In the genomic region with DNA sequence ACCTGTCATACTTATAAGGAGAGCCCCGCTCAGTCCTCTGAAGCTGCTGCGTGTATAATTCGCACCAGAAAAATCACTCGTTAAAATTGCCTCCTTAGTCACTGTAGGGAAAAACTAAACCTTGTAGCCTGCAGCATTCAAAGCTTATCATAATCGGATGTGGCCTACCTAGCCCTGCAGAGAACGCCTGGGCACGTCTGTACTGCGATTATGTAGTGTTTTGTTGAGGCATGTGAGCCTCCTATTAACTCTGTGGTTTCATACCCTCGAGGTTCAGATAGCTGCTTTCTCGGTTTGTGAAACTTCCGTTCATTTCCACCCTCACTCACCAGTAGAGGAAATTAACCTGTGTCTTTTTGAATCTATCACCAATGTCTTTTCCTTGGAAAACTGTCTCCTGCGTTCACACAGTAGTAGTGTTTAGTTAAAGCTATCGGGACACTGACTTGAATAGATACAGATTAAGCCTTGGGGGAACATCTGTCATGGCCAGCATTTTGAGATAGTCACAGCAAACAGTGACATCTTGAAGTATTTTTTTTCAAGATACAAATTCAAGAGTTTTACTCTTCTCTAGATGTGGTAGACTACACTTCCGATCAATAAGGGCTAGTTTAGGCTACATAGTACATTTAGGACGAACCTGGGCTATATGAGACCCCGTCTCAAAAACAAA, we compare ENCODE assay signal across 8 mouse cellular contexts. TPM values are rescaled to one million over a fixed set of nuclear protein-coding genes. Genes with fewer than 3 reads are reported as not detected.
A peak's percentile ranks its signal among the peaks of the same experiment; 100 is the strongest.
DNase-seq lines count a peak whose midpoint lies in the region; ATAC-seq and TF ChIP-seq lines count a peak whose summit lies in the region.

No protein-coding gene starts in this region.

- peak overlapping the region; percentile 97 for H3K4me3 ChIP-seq in lung, embryonic 14.5 days (ENCODE audit: low read depth, low read length)
- peak overlapping the region; percentile 96 for H3K4me3 ChIP-seq in bone marrow, adult 2 months (replicated peaks; ENCODE audit: control insufficient read depth, low read depth, low read length)
- H3K4me3 ChIP-seq in hindbrain, embryonic 10.5 days: peak overlapping the region; percentile 93

- peak; percentile 10 for DNase-seq in lung, embryonic 14.5 days
- DNase-seq in lung, adult 18-20 months: no peak
- no peak for DNase-seq in hindbrain, embryonic 10.5 days (ENCODE audit: low spot score)
- DNase-seq in urinary bladder, postnatal 25 days (ENCODE audit: low spot score): no peak
- DNase-seq in cerebellum, adult 11 months: no peak
- DNase-seq in right cerebral cortex, postnatal 10 days (ENCODE audit: low spot score in 2 of 2): no peak

- TF ChIP-seq POLR2A in bone marrow, adult 2 months (IDR thresholded peaks at IDR 0.05; ENCODE audit: borderline replicate concordance, control insufficient read depth, low read depth, low read length): no peak

- 23% methylated on average over 16 of the region's 16 CpGs for WGBS in lung, embryonic 14.5 days
- WGBS in bone marrow, adult 2 months: 18% methylated on average over 16 of the region's 16 CpGs
- WGBS in hindbrain, embryonic 10.5 days: 43% methylated on average over 16 of the region's 16 CpGs

- no peaks in the 10 kb centered on the region for H3K9me3 ChIP-seq in lung, embryonic 14.5 days (ENCODE audit: low read depth, low read length)
- no peaks in the 10 kb centered on the region for H3K9me3 ChIP-seq in hindbrain, embryonic 10.5 days

- H3K9ac ChIP-seq in lung, embryonic 14.5 days: peak overlapping the region; percentile 99

- 0 out of 2 replicates have a peak, but pooled peaks cover 4% of the 10 kb centered on the region for H3K36me3 ChIP-seq in lung, embryonic 14.5 days (ENCODE audit: insufficient read depth)
- H3K36me3 ChIP-seq in hindbrain, embryonic 10.5 days: no peaks in the 10 kb centered on the region

- no peak for ATAC-seq in lung, embryonic 14.5 days (ENCODE audit: insufficient read depth)
- peak; percentile 86 for ATAC-seq in megakaryocyte-erythroid progenitor cell, adult 5-6 weeks (replicated peaks; ENCODE audit: low FRiP score, low TSS enrichment, poor library complexity, severe bottlenecking)

- peak overlapping the region; percentile 92 for H3K4me2 ChIP-seq in lung, embryonic 14.5 days

- H3K27me3 ChIP-seq in lung, embryonic 14.5 days (ENCODE audit: insufficient read depth, low read length): no peaks in the 10 kb centered on the region
- no peaks in the 10 kb centered on the region for H3K27me3 ChIP-seq in hindbrain, embryonic 10.5 days (ENCODE audit: insufficient read depth, poor library complexity, severe bottlenecking)

- H3K4me1 ChIP-seq in lung, embryonic 14.5 days (ENCODE audit: insufficient read depth): no peaks in the 10 kb centered on the region
- peaks cover 1% of the 10 kb centered on the region for H3K4me1 ChIP-seq in bone marrow, adult 2 months (ENCODE audit: control insufficient read depth, insufficient read depth, low read length)
- H3K4me1 ChIP-seq in hindbrain, embryonic 10.5 days (replicated peaks): peaks cover 13% of the 10 kb centered on the region

- TF ChIP-seq CTCF in lung, embryonic 14.5 days (IDR thresholded peaks at IDR 0.05; ENCODE audit: low read depth): no peak
- TF ChIP-seq CTCF in bone marrow, adult 2 months (IDR thresholded peaks at IDR 0.05; ENCODE audit: control insufficient read depth, insufficient read depth, low read length): no peak

- H3K27ac ChIP-seq in lung, embryonic 14.5 days (ENCODE audit: low read depth): peak overlapping the region; percentile 90
- H3K27ac ChIP-seq in bone marrow, adult 2 months (ENCODE audit: control insufficient read depth, insufficient read depth, low read depth, low read length, poor library complexity): peak overlapping the region; percentile 90
- H3K27ac ChIP-seq in hindbrain, embryonic 10.5 days: peak overlapping the region; percentile 98

RNA-seq across cellular contexts. Expression of a gene that starts 0.8 kb away (rescaled TPM):
- 32.0 and 33.7 TPM in 2 replicates for polyA plus RNA-seq in lung, embryonic 14.5 days (2014; fragmentation: Nextera tagmentation; extraction: Ambion mirVana)
- 2.9 and 6.0 TPM in 2 replicates for polyA plus RNA-seq in bone marrow, adult 2 months (2011; ENCODE audit: insufficient read depth, insufficient read length, low replicate concordance, missing spikeins)
- polyA plus RNA-seq in hindbrain, embryonic 10.5 days (2016; fragmentation: Nextera tagmentation; extraction: Ambion mirVana): 28.8 and 31.0 TPM in 2 replicates
- total RNA-seq in megakaryocyte-erythroid progenitor cell, adult 5-6 weeks (2014; fragmentation: Nextera tagmentation): 16.8 and 17.5 TPM in 2 replicates
- total RNA-seq in megakaryocyte-erythroid progenitor cell, adult 5-6 weeks (2017): 15.4 and 17.3 TPM in 2 replicates

RNA-seq across cellular contexts. Expression of a gene that starts 7.7 kb away (rescaled TPM):
- 0.97 TPM in 1 of 2 replicates, not detected in the other for polyA plus RNA-seq in lung, embryonic 14.5 days (2014; fragmentation: Nextera tagmentation; extraction: Ambion mirVana)
- polyA plus RNA-seq in bone marrow, adult 2 months (2011; ENCODE audit: insufficient read depth, insufficient read length, low replicate concordance, missing spikeins): 2.5 TPM in 1 of 2 replicates, not detected in the other
- polyA plus RNA-seq in hindbrain, embryonic 10.5 days (2016; fragmentation: Nextera tagmentation; extraction: Ambion mirVana): 0.39 and 0.73 TPM in 2 replicates
- total RNA-seq in megakaryocyte-erythroid progenitor cell, adult 5-6 weeks (2014; fragmentation: Nextera tagmentation): 2.0 and 3.3 TPM in 2 replicates
- not detected in 2 replicates for total RNA-seq in megakaryocyte-erythroid progenitor cell, adult 5-6 weeks (2017)

RNA-seq across cellular contexts. Expression of a gene that starts 20.4 kb away (rescaled TPM):
- polyA plus RNA-seq in lung, embryonic 14.5 days (2014; fragmentation: Nextera tagmentation; extraction: Ambion mirVana): 48.2 and 55.4 TPM in 2 replicates
- polyA plus RNA-seq in bone marrow, adult 2 months (2011; ENCODE audit: insufficient read depth, insufficient read length, low replicate concordance, missing spikeins): 18.9 and 44.1 TPM in 2 replicates
- 72.4 and 75.8 TPM in 2 replicates for polyA plus RNA-seq in hindbrain, embryonic 10.5 days (2016; fragmentation: Nextera tagmentation; extraction: Ambion mirVana)
- total RNA-seq in megakaryocyte-erythroid progenitor cell, adult 5-6 weeks (2014; fragmentation: Nextera tagmentation): 45.9 and 46.3 TPM in 2 replicates
- total RNA-seq in megakaryocyte-erythroid progenitor cell, adult 5-6 weeks (2017): 25.9 and 38.4 TPM in 2 replicates

RNA-seq across cellular contexts. Expression of a gene that starts 32.6 kb away (rescaled TPM):
- 0.41 and 0.68 TPM in 2 replicates for polyA plus RNA-seq in lung, embryonic 14.5 days (2014; fragmentation: Nextera tagmentation; extraction: Ambion mirVana)
- not detected in 2 replicates for polyA plus RNA-seq in bone marrow, adult 2 months (2011; ENCODE audit: insufficient read depth, insufficient read length, low replicate concordance, missing spikeins)
- 1.7 and 2.5 TPM in 2 replicates for polyA plus RNA-seq in hindbrain, embryonic 10.5 days (2016; fragmentation: Nextera tagmentation; extraction: Ambion mirVana)
- 1.6 TPM in 1 of 2 replicates, not detected in the other for total RNA-seq in megakaryocyte-erythroid progenitor cell, adult 5-6 weeks (2014; fragmentation: Nextera tagmentation)
- not detected in 2 replicates for total RNA-seq in megakaryocyte-erythroid progenitor cell, adult 5-6 weeks (2017)

RNA-seq across cellular contexts. Expression of a gene that starts 37.2 kb away (rescaled TPM):
- 33.6 and 34.0 TPM in 2 replicates for polyA plus RNA-seq in lung, embryonic 14.5 days (2014; fragmentation: Nextera tagmentation; extraction: Ambion mirVana)
- polyA plus RNA-seq in bone marrow, adult 2 months (2011; ENCODE audit: insufficient read depth, insufficient read length, low replicate concordance, missing spikeins): 88.5 and 149 TPM in 2 replicates
- 32.7 and 33.6 TPM in 2 replicates for polyA plus RNA-seq in hindbrain, embryonic 10.5 days (2016; fragmentation: Nextera tagmentation; extraction: Ambion mirVana)
- 93.9 and 150 TPM in 2 replicates for total RNA-seq in megakaryocyte-erythroid progenitor cell, adult 5-6 weeks (2014; fragmentation: Nextera tagmentation)
- total RNA-seq in megakaryocyte-erythroid progenitor cell, adult 5-6 weeks (2017): 29.5 and 38.9 TPM in 2 replicates
